Mouse (Mus musculus) intestine, postnatal 0 days (tissue): Measurements from ENCODE around the gene Mpig6b. TPM values are rescaled to one million over a fixed set of nuclear protein-coding genes. Genes with fewer than 3 reads are reported as not detected.
A peak's percentile ranks its signal among the peaks of the same experiment; 100 is the strongest.

Experiments
- ATAC-seq: fragments of 200-750 bp; cut with Nextera tagmentation; 2 replicates; pipeline ENCODE4 v1.8.0; 2017; ENCODE audit warnings: mild to moderate bottlenecking, moderate TSS enrichment, moderate library complexity
- H3K27ac ChIP-seq: fragments of 300-500 bp; sonication (generic); 2 replicates; pipeline ENCODE4 v1.5.1; 2014; ENCODE audit warnings: mild to moderate bottlenecking, low read depth, low read length, moderate library complexity
- H3K27me3 ChIP-seq: fragments of 300-500 bp; sonication (generic); replicated peaks from 2 replicates; pipeline ENCODE4 v1.6.1; 2014; ENCODE audit warnings: low read length, mixed read lengths; ENCODE audit not compliant: control insufficient read depth, insufficient read depth
- H3K36me3 ChIP-seq: fragments of 300-500 bp; sonication (generic); 2 replicates; pipeline ENCODE4 v1.6.1; 2014; ENCODE audit warnings: mild to moderate bottlenecking, moderate library complexity; ENCODE audit not compliant: control insufficient read depth, insufficient read depth
- H3K4me1 ChIP-seq: fragments of 300-500 bp; sonication (generic); replicated peaks from 2 replicates; pipeline ENCODE4 v1.6.1; 2014; ENCODE audit warnings: antibody characterized with exemption, low read length, mixed read lengths; ENCODE audit not compliant: control insufficient read depth, insufficient read depth
- H3K4me2 ChIP-seq: fragments of 300-500 bp; sonication (generic); replicated peaks from 2 replicates; pipeline ENCODE4 v1.6.1; 2014; ENCODE audit warnings: low read depth, mild to moderate bottlenecking, moderate library complexity
- H3K4me3 ChIP-seq: fragments of 300-500 bp; sonication (generic); 2 replicates; pipeline ENCODE4 v1.5.1; 2014; ENCODE audit warnings: low read depth, low read length
- H3K9ac ChIP-seq: fragments of 300-500 bp; sonication (generic); 2 replicates; pipeline ENCODE4 v1.6.1; 2014; ENCODE audit warnings: mild to moderate bottlenecking, low read depth, low read length
- H3K9me3 ChIP-seq: fragments of 300-500 bp; sonication (generic); 2 replicates; pipeline ENCODE4 v1.6.1; 2016; ENCODE audit warnings: mixed run types; ENCODE audit not compliant: control insufficient read depth
- CTCF ChIP-seq: sonication (generic); IDR thresholded peaks from 2 replicates; pipeline ENCODE4 v1.5.1; 2016; ENCODE audit warnings: low read depth, mild to moderate bottlenecking, control low read depth, antibody characterized with exemption, moderate library complexity
- WGBS: fragments of 180-500 bp; shearing (Covaris S2); extraction: QIAGEN DNeasy Blood & Tissue Kit; methylation state at CpG from one replicate; pipeline ENCODE4 v1.1.7; 2014; 5-methylcytosine and 5-hydroxymethylcytosine counted together
- polyA plus RNA-seq: library from polyadenylated mRNA; unstranded; fragments of >200 nt; fragmentation: Nextera tagmentation; extraction: Ambion mirVana; gene quantifications from 2 replicates; pipeline ENCODE4 v1.2.1, GENCODE M21; 2015

The Mpig6b gene
- polyA plus RNA-seq, 1 experiment from 2014 or later: 0.13 TPM

- WGBS: 89% methylated on average over 12 of the region's 12 CpGs
- H3K27me3 ChIP-seq: no peaks in the 10 kb centered on the region
- H3K36me3 ChIP-seq: peaks cover 98% of the 10 kb centered on the region
- H3K9me3 ChIP-seq: no peaks in the 10 kb centered on the region
- H3K4me2 ChIP-seq: no peak overlapping the region
- no peak overlapping the region for H3K27ac ChIP-seq
- H3K4me1 ChIP-seq: no peaks in the 10 kb centered on the region
- no peak for ATAC-seq
- no peak overlapping the region for H3K4me3 ChIP-seq
- H3K9ac ChIP-seq: no peak overlapping the region
- TF ChIP-seq CTCF: no peak
Observed at GRCm38 (mm10) chr17:35097164-35097655, 31.2 kb upstream of the Mpig6b start.

GRCm38 (mm10) chr17:35096597-35096996, 30.6 kb upstream of the Mpig6b start:
- H3K4me3 ChIP-seq: no peak overlapping the region
- no peak for TF ChIP-seq CTCF

GRCm38 (mm10) chr17:35094475-35095365, 28.7 kb upstream of the Mpig6b start:
- Histone ChIP-seq H3K4me2 (no peak overlapping the region), H3K9ac (no peak overlapping the region), H3K27ac (no peak overlapping the region), H3K4me1 (peaks cover 7% of the 10 kb centered on the region; the same call in 1 of the 2 replicates), H3K9me3 (no peaks in the 10 kb centered on the region), H3K36me3 (peaks cover 87% of the 10 kb centered on the region), H3K4me3 (no peak overlapping the region), H3K27me3 (no peaks in the 10 kb centered on the region)
- ATAC-seq: no peak
- WGBS: 74% methylated on average over 15 of the region's 15 CpGs
- no peak for TF ChIP-seq CTCF

More at GRCm38 (mm10) chr17:35096597-35096996, 30.6 kb upstream of the Mpig6b start:
- H3K9ac ChIP-seq: no peak overlapping the region
- H3K36me3 ChIP-seq: peaks cover 97% of the 10 kb centered on the region
- no peaks in the 10 kb centered on the region for H3K27me3 ChIP-seq
- no peak overlapping the region for H3K4me2 ChIP-seq
- WGBS: 92% methylated on average over 12 of the region's 12 CpGs
- no peak for ATAC-seq
- no peak overlapping the region for H3K27ac ChIP-seq
- no peaks in the 10 kb centered on the region for H3K4me1 ChIP-seq
- H3K9me3 ChIP-seq: no peaks in the 10 kb centered on the region

- peaks cover 66% of the 10 kb centered on the region for H3K36me3 ChIP-seq
- 90% methylated on average over 14 of the region's 14 CpGs for WGBS
Observed at GRCm38 (mm10) chr17:35092403-35093198, 26.6 kb upstream of the Mpig6b start.

GRCm38 (mm10) chr17:35090166-35090932, 24.4 kb upstream of the Mpig6b start:
- no peaks in the 10 kb centered on the region for H3K27me3 ChIP-seq
- peak overlapping the region; percentile 53; the same call in 1 of the 2 replicates for H3K9ac ChIP-seq
- H3K9me3 ChIP-seq: no peaks in the 10 kb centered on the region
- H3K4me3 ChIP-seq: peak overlapping the region; percentile 64
- H3K4me1 ChIP-seq: peaks cover 8% of the 10 kb centered on the region; the same call in 1 of the 2 replicates
- H3K27ac ChIP-seq: peak overlapping the region; percentile 54; the same call in 1 of the 2 replicates
- H3K36me3 ChIP-seq: peaks cover 44% of the 10 kb centered on the region
- H3K4me2 ChIP-seq: peak overlapping the region; percentile 75
- WGBS: 59% methylated on average over 8 of the region's 8 CpGs
- ATAC-seq: no peak
- TF ChIP-seq CTCF: no peak

More at GRCm38 (mm10) chr17:35092403-35093198, 26.6 kb upstream of the Mpig6b start:
- H3K9ac ChIP-seq: no peak overlapping the region
- no peaks in the 10 kb centered on the region for H3K9me3 ChIP-seq
- no peak overlapping the region for H3K27ac ChIP-seq
- no peak for ATAC-seq
- H3K27me3 ChIP-seq: no peaks in the 10 kb centered on the region
- no peak for TF ChIP-seq CTCF
- H3K4me3 ChIP-seq: no peak overlapping the region
- H3K4me2 ChIP-seq: no peak overlapping the region
- peaks cover 8% of the 10 kb centered on the region; the same call in 1 of the 2 replicates for H3K4me1 ChIP-seq
